Mouse (Mus musculus) megakaryocyte, embryonic 14.5 days (primary cell): ENCODE measurements around the gene Mob2.

Experiments
- FLI1 ChIP-seq: IDR thresholded peaks from 2 replicates; pipeline ENCODE4 v1.6.1; 2012; ENCODE audit warnings: low read length, inconsistent platforms, mixed read lengths
- GATA1 ChIP-seq: IDR thresholded peaks from 3 replicates; pipeline ENCODE4 v1.6.1; 2012; ENCODE audit warnings: mixed read lengths, low read length, inconsistent platforms, borderline replicate concordance

DNA sequence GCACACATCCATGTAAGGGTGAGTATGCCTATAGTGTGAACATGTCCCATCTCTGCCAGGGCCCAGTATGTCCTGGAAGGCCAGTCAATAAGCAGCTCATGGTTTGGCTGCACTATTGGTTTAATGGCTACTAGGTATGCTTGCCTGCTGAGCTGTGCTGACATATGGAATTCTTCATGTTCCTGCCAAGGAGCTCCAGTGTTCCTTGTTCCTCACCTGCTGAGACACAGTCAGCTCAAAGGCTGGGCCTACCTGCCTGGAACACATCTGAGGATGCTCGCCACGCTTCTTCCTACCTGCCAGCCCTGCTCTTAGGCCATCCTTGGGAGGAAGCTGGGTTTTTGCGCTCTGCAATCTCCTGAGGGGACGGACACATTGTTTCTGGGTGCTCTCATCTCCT is 81.6 kb downstream of the Mob2 start:
- TF ChIP-seq GATA1 (no peak), FLI1 (no peak)
